Mouse (Mus musculus) limb, embryonic 14.5 days (tissue): ENCODE results near the gene Kif21b. TPM values are rescaled to one million over a fixed set of nuclear protein-coding genes. Genes with fewer than 3 reads are reported as not detected.
A peak's percentile ranks its signal among the peaks of the same experiment; 100 is the strongest.

ENCODE experiments used
- ATAC-seq: fragments of 200-750 bp; cut with Nextera tagmentation; 2 replicates; pipeline ENCODE4 v1.8.0; 2017; ENCODE audit warnings: low read depth, moderate number of reproducible peaks, moderate TSS enrichment; ENCODE audit not compliant: low FRiP score
- DNase-seq: peaks from one replicate; pipeline ENCODE4 v3.0.0-alpha.2; 2015; ENCODE audit warnings: low spot score
- H3K27ac ChIP-seq: fragments of 300-500 bp; sonication (generic); replicated peaks from 2 replicates; pipeline ENCODE4 v1.5.1; 2014; ENCODE audit warnings: low read depth, mild to moderate bottlenecking, low read length, moderate library complexity, mixed read lengths
- H3K27me3 ChIP-seq: fragments of 300-500 bp; sonication (generic); 2 replicates; pipeline ENCODE4 v1.6.1; 2014; ENCODE audit warnings: low read length, mixed read lengths; ENCODE audit not compliant: control insufficient read depth, insufficient read depth
- H3K36me3 ChIP-seq: fragments of 300-500 bp; sonication (generic); 2 replicates; pipeline ENCODE4 v1.6.1; 2014; ENCODE audit warnings: mild to moderate bottlenecking, low read length, moderate library complexity, mixed read lengths; ENCODE audit not compliant: control insufficient read depth, insufficient read depth
- H3K4me1 ChIP-seq: fragments of 300-500 bp; sonication (generic); 2 replicates; pipeline ENCODE4 v1.6.1; 2014; ENCODE audit warnings: antibody characterized with exemption, low read length, mixed read lengths; ENCODE audit not compliant: control insufficient read depth, insufficient read depth
- H3K4me2 ChIP-seq: fragments of 300-500 bp; sonication (generic); replicated peaks from 2 replicates; pipeline ENCODE4 v1.6.1; 2014; ENCODE audit warnings: low read depth, mild to moderate bottlenecking, low read length, moderate library complexity; ENCODE audit not compliant: severe bottlenecking
- H3K4me3 ChIP-seq: fragments of 300-500 bp; sonication (generic); replicated peaks from 2 replicates; pipeline ENCODE4 v1.5.1; 2014; ENCODE audit warnings: low read length
- H3K9ac ChIP-seq: fragments of 300-500 bp; sonication (generic); 2 replicates; pipeline ENCODE4 v1.6.1; 2014; ENCODE audit warnings: mild to moderate bottlenecking, low read depth, low read length, moderate library complexity; ENCODE audit not compliant: severe bottlenecking
- H3K9me3 ChIP-seq: fragments of 300-500 bp; sonication (generic); 2 replicates; pipeline ENCODE4 v1.6.1; 2016; ENCODE audit warnings: low read length; ENCODE audit not compliant: control insufficient read depth
- POLR2A ChIP-seq: fragments of 200-500 bp; IDR thresholded peaks from 2 replicates; pipeline ENCODE4 v1.8.0; 2012; ENCODE audit warnings: inconsistent platforms, mild to moderate bottlenecking, moderate library complexity, borderline replicate concordance; ENCODE audit not compliant: insufficient read depth, insufficient read length; ENCODE audit errors: extremely low read depth
- WGBS: fragments of 180-500 bp; shearing (Covaris S2); extraction: QIAGEN DNeasy Blood & Tissue Kit; methylation state at CpG from one replicate; pipeline ENCODE4 v1.1.7; 2014; 5-methylcytosine and 5-hydroxymethylcytosine counted together
- polyA plus RNA-seq, 2 experiments: library from polyadenylated mRNA; depleted of rRNA in 1 of 2; stranded (reverse) in 1 of 2; unstranded in 1 of 2; fragments of >200 nt; fragmentation: Nextera tagmentation in 1 of 2; extraction: Ambion mirVana in 1 of 2; gene quantifications; 2 replicates each; pipeline versions ENCODE4 v1.2.1 to v1.2.3; 2012 to 2014

The Kif21b gene
- polyA plus RNA-seq, 2 experiments = 3.6 to 10.9 TPM

DNA sequence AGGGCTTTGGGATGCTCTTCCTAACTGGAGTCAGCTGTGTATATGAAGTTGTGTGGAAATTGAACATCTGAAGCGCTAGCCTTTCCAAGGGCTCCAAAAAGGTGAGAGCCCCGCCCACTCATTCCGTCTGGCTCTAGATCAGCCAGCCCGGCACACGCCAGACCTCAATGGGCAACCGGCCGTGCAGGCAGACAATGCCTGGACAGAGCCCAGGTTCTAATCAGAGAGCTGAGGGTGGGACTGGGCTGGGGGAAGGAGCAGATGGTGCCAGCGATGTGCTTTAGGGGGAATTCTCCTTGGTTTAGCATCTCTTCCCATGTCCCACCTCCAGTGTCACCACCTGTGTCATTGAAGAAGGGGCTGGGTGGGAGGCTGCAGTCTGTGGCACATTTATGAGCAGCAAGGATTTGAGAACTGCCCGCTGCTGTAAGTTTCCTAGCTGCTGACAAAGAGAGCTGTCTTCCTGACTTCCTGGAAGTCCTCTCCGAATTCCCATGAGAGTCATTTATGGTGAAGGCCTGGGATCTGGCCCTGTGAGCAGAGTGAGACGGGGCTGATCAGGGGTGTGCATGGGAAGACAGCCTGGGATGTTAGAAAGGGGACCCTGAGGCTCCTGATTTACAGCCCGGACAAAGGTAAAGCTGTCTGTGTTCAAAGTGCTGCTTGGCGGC is 2.5 kb downstream of the Kif21b start:
- DNase-seq (no peak), ATAC-seq (no peak)
- no peaks in the 10 kb centered on the region for H3K9me3 ChIP-seq
- H3K4me1 ChIP-seq = peaks cover 76% of the 10 kb centered on the region
- no peak overlapping the region for H3K27ac ChIP-seq
- TF ChIP-seq POLR2A = no peak
- H3K27me3 ChIP-seq = no peaks in the 10 kb centered on the region
- 32% methylated on average over 13 of the region's 13 CpGs for WGBS
- 0 out of 2 replicates have a peak overlapping the region, but pooled peaks have one; percentile 80 for H3K4me3 ChIP-seq
- peak overlapping the region; percentile 91 for H3K4me2 ChIP-seq
- no peak overlapping the region for H3K9ac ChIP-seq
- H3K36me3 ChIP-seq = no peaks in the 10 kb centered on the region

DNA sequence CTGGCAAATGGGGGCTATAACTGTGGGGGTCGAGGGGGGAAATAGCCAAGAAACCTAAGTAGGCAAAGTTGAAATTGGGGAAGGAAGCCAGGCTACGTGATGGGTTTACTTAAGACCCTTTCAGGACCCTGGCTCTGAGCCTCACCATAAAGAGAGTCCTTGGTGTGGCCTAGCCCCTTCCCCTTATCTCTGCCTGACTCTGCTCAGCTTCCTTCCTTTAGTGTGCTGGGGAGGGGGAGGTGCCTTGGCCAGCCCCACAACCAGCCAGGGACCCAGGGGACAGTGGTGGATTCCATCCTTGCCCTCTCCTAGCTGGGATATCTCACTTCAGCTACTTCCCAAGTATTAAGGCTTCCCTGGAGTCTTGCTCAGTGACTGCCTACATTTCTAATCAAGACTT is 3.4 kb downstream of the Kif21b start:
- no peaks in the 10 kb centered on the region for H3K27me3 ChIP-seq
- no peak overlapping the region for H3K4me3 ChIP-seq
- peaks cover 80% of the 10 kb centered on the region for H3K4me1 ChIP-seq
- no peaks in the 10 kb centered on the region for H3K36me3 ChIP-seq
- H3K27ac ChIP-seq = no peak overlapping the region
- H3K4me2 ChIP-seq = no peak overlapping the region
- no peak for ATAC-seq
- no peaks in the 10 kb centered on the region for H3K9me3 ChIP-seq
- WGBS = 69% methylated on average over 2 of the region's 2 CpGs
- no peak for TF ChIP-seq POLR2A
- H3K9ac ChIP-seq = no peak overlapping the region
- no peak for DNase-seq

DNA sequence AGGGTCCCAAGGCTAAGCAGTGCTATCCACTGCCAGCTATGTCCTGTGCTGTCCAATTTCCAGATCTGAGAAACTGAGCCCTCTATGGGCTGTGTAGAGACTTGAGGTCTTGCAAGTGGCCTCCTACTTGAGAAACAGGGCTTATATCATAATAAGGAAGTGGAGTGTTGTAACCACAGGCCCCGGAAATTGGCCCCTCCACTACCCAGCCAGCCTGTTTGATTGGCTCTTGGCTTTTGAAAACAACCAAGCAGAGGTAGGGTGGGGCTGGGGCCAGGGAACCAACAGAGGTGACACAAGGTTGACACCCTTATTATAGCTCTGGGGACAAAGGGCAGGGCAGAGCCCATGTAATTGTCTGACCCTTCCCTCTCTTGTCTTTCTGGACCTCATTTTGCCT is 3.9 kb downstream of the Kif21b start:
- Histone ChIP-seq H3K9me3 (no peaks in the 10 kb centered on the region), H3K27ac (no peak overlapping the region)
- no peak for DNase-seq

DNA sequence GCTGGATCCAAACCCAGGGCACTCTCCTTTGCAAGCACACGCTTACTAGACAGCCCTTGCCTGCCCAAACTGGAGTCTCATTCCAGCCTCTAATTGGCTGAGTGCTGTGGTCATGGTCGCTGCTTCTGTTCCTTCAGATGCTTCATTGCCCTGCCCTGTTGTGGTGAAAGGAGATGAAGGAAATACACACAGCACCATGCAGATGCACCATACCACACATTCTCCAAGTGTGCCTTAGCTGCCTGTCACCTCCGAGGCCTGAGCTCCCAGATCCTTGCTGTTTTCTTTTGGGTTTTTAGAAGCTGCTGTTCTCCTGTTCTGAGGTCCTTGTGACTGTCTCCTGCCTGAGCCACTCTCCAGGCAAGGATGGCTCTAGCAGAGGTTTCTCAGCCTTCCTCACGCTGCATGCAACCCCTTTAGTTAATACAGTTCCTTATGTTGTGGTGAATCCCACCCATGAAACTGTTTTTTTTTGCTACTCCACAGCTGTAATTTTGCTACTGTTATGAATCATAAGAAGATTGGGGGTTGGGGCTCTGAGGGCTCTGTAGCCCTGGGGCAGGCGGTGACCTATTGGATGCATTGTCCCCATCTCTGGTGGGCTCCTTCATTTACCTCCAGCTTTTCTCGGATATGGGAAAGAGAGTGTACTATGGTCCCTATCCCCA is 4.7 kb downstream of the Kif21b start:
- Histone ChIP-seq H3K4me3 (no peak overlapping the region), H3K4me1 (peaks cover 75% of the 10 kb centered on the region), H3K27me3 (no peaks in the 10 kb centered on the region), H3K27ac (peak overlapping the region; percentile 67; the same call in 1 of the 2 replicates), H3K9ac (no peak overlapping the region), H3K36me3 (no peaks in the 10 kb centered on the region), H3K4me2 (peak overlapping the region; percentile 11; the same call in 1 of the 2 replicates), H3K9me3 (no peaks in the 10 kb centered on the region)
- 67% methylated on average over 6 of the region's 6 CpGs for WGBS
- DNase-seq (no peak), ATAC-seq (no peak)
- no peak for TF ChIP-seq POLR2A

More for the DNA sequence above, 3.9 kb downstream of the Kif21b start:
- ATAC-seq = no peak
- Histone ChIP-seq H3K4me2 (no peak overlapping the region), H3K9ac (no peak overlapping the region), H3K27me3 (no peaks in the 10 kb centered on the region), H3K4me1 (peaks cover 78% of the 10 kb centered on the region), H3K4me3 (no peak overlapping the region), H3K36me3 (no peaks in the 10 kb centered on the region)
- no peak for TF ChIP-seq POLR2A
- 35% methylated on average over 1 of the region's 1 CpGs for WGBS

DNA sequence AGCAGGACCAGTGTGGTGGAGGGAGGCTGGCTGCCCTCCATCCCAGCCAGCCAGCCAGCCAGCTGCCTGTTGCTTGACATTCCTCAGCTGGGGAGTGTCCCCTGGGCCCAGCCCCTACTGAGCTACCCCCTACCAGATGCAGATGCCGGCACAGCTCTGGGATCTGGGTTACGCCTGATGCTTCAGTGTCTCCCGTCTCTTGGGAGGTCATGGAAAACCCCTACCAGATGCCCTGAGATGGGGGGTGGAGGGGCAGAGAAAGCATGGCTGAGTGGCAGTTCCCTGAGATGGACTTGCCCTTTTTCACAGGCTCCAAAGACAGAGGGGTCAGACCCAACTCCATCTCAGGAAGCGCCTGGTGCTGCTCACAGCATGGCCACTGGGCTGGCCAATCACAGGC is 5.4 kb downstream of the Kif21b start:
- peak; percentile 71 for DNase-seq
- Histone ChIP-seq H3K9ac (no peak overlapping the region), H3K4me3 (no peak overlapping the region), H3K4me1 (peaks cover 74% of the 10 kb centered on the region), H3K9me3 (no peaks in the 10 kb centered on the region), H3K27me3 (no peaks in the 10 kb centered on the region), H3K36me3 (no peaks in the 10 kb centered on the region), H3K4me2 (peak overlapping the region; percentile 11; the same call in 1 of the 2 replicates), H3K27ac (peak overlapping the region; percentile 67)
- WGBS = 29% methylated on average over 4 of the region's 4 CpGs
- no peak for TF ChIP-seq POLR2A
- ATAC-seq = peak; percentile 27; the same call in 1 of the 2 replicates
